Mouse (Mus musculus) lung, adult 2 months (tissue): ENCODE data around the gene Oit3.

Experiments used
- CTCF ChIP-seq: fragments of 200-500 bp; IDR thresholded peaks from 2 replicates; pipeline ENCODE4 v1.5.1; 2011; ENCODE audit warnings: mild to moderate bottlenecking, low read length, control low read depth; ENCODE audit not compliant: insufficient read depth
- POLR2A ChIP-seq: fragments of 200-500 bp; IDR thresholded peaks from 2 replicates; pipeline ENCODE4 v1.6.1; 2011; ENCODE audit warnings: low read depth, mild to moderate bottlenecking, control low read depth, low read length, borderline replicate concordance; ENCODE audit errors: extremely low read depth

DNA sequence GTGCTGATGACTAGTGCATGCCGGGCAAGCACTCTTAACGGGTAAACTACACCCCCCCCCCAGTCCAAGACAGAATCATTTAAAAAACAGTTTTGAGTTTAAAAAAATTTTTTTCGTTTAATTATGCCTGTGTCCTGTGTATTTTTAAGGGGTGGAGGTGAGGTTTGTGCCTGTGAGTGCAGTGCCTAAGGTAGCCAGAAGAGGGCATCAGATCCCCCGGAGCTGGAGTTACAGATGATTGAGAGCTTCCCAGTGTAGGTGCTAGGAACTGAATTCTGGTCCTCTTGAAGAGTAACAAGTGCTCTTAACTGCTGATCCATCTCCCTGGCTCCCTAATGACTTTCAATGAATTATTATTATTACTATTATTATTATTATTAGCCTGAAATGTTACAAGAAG lies 62.9 kb downstream of the Oit3 start:
- TF ChIP-seq POLR2A (no peak), CTCF (no peak)
